Mouse (Mus musculus) G1E (cell line): ENCODE data around the gene Nudcd3. TPM values are rescaled to one million over a fixed set of nuclear protein-coding genes. Genes with fewer than 3 reads are reported as not detected.
A peak's percentile ranks its signal among the peaks of the same experiment; 100 is the strongest.

Experiments used
- ATAC-seq: 2 replicates; pipeline ENCODE4 v1.8.0; 2016; ENCODE audit warnings: mild to moderate bottlenecking; ENCODE audit not compliant: insufficient number of reproducible peaks, poor library complexity, low FRiP score, severe bottlenecking; ENCODE audit errors: extremely low read depth
- DNase-seq: peaks from one replicate; pipeline ENCODE4 v3.0.0; 2012; ENCODE audit warnings: low spot score
- H3K27me3 ChIP-seq: 2 replicates; pipeline ENCODE4 v1.6.1; 2012; ENCODE audit warnings: mild to moderate bottlenecking, low read length, inconsistent platforms; ENCODE audit not compliant: insufficient read depth
- H3K36me3 ChIP-seq: replicated peaks from 2 replicates; pipeline ENCODE3; 2012; ENCODE audit warnings: mild to moderate bottlenecking, inconsistent platforms
- H3K4me1 ChIP-seq: 2 replicates; pipeline ENCODE4 v1.6.1; 2012; ENCODE audit warnings: low read depth, low read length, inconsistent platforms, mixed read lengths; ENCODE audit not compliant: insufficient read depth
- H3K4me3 ChIP-seq: 2 replicates; pipeline ENCODE4 v1.5.1; 2012; ENCODE audit warnings: low read depth, mild to moderate bottlenecking, inconsistent platforms, low read length, moderate library complexity, mixed read lengths
- H3K9me3 ChIP-seq: replicated peaks from 2 replicates; pipeline ENCODE4 v1.6.1; 2012; ENCODE audit warnings: inconsistent platforms
- CTCF ChIP-seq: IDR thresholded peaks from 2 replicates; pipeline ENCODE4 v1.5.1; 2012; ENCODE audit warnings: low read depth, low read length, inconsistent platforms, mixed read lengths
- GATA1 ChIP-seq: IDR thresholded peaks from 2 replicates; pipeline ENCODE4 v1.6.1; 2012; ENCODE audit warnings: borderline replicate concordance, low read length, inconsistent platforms, mixed read lengths
- GATA2 ChIP-seq: IDR thresholded peaks from 2 replicates; pipeline ENCODE4 v1.6.1; 2012; ENCODE audit warnings: low read depth, low read length, inconsistent platforms, borderline replicate concordance
- POLR2AphosphoS5 ChIP-seq: IDR thresholded peaks from 2 replicates; pipeline ENCODE4 v1.6.1; 2012; ENCODE audit warnings: low read depth, low read length, inconsistent platforms; ENCODE audit not compliant: insufficient replicate concordance
- TAL1 ChIP-seq: conservative IDR thresholded peaks from 2 replicates; pipeline ENCODE4 v1.6.1; 2012; ENCODE audit warnings: low read depth, low read length, inconsistent platforms, mixed read lengths
- polyA plus RNA-seq: library from polyadenylated mRNA; stranded (reverse); fragments of >175 nt; gene quantifications from 2 replicates; pipeline ENCODE4 v1.2.3, GENCODE M21; 2012
- total RNA-seq, 2 experiments: library from RNA; stranded (forward) in 1 of 2; stranded (reverse) in 1 of 2; fragments of 200-1000 nt in 1 of 2; fragments of >200 nt in 1 of 2; fragmentation: Nextera tagmentation in 1 of 2; gene quantifications; 2 replicates each; pipeline ENCODE4 v1.2.3; 2014 to 2017

Nudcd3 gene
- total and polyA plus RNA-seq, 3 experiments, result 18.1 to 34.8 (median 25.7) TPM

DNA sequence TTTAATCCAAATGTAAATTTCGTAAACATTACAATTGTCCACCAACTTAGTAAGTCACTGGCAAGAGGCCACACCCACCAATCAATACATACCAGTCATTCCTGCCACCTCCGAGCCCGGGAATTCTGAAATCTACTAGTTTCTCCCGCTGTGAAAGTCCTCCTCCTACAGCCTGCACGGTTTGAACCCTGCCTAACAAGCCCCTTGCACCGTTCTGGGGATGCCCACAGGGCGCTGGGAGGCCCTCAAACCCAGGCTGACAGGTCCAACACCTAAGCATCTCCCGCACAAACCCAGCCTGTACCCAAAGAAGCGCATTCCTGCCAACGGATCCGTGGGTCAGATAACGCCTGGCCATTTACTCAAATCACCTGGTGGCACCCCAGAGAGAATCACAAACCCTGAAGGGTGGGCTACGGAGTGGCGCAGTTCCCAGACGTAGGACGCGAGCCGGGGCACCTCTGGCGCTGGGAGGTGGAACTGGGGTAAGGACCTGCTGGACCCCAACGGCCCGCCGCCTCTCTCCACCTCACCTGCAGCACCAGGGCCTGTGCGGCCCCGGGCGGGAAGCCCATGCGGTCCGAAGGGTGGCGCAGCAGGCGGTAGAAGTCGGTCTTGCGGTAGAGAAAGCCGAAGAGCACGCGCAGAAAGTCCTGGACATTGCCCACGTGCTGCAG, 667 bp downstream of the Nudcd3 start, which contains the start of gene A730071L15Rik:
Gene A730071L15Rik, plus strand, starts transcription at position 620 of the 677 bp plus-strand sequence.
- DNase-seq, result no peak
- no peak for ATAC-seq

DNA sequence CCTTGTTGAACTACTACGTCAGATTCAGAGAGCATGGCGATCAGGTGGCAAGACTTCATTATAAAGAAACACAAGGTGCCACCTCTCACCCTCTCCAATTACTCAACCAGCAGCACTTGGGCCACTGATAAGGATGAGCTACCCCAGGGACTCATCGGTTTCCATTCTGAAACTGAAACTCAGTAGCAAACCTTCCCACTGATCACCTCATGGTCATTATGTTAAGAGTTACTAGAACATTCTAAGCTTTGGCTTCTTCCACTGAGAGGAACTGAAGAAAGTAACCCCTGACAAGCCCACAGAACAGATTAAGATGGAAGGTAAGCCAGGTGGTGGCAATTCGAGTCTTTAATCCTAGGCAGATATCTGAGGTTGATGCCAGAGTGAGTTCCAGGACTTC, 1.8 kb downstream of the Nudcd3 start:
- DNase-seq, result no peak
- Histone ChIP-seq H3K9me3 (no peaks in the 10 kb centered on the region), H3K36me3 (peaks cover 41% of the 10 kb centered on the region), H3K4me3 (no peak overlapping the region; the same call in 1 of the 2 replicates), H3K4me1 (peaks cover 44% of the 10 kb centered on the region), H3K27me3 (no peaks in the 10 kb centered on the region)
- TF ChIP-seq CTCF (no peak), GATA1 (no peak), TAL1 (no peak)
- ATAC-seq, result no peak

More for the DNA sequence above, 667 bp downstream of the Nudcd3 start, which contains the start of gene A730071L15Rik:
- H3K36me3 ChIP-seq, result peaks cover 32% of the 10 kb centered on the region
- no peaks in the 10 kb centered on the region for H3K9me3 ChIP-seq
- no peak for TF ChIP-seq TAL1
- no peak for TF ChIP-seq GATA1
- no peak for TF ChIP-seq CTCF
- TF ChIP-seq GATA2, result no peak
- TF ChIP-seq POLR2AphosphoS5, result no peak
- no peaks in the 10 kb centered on the region for H3K27me3 ChIP-seq
- peak within 1 kb of the TSS; percentile 99 for H3K4me3 ChIP-seq
- peaks cover 36% of the 10 kb centered on the region for H3K4me1 ChIP-seq

DNA sequence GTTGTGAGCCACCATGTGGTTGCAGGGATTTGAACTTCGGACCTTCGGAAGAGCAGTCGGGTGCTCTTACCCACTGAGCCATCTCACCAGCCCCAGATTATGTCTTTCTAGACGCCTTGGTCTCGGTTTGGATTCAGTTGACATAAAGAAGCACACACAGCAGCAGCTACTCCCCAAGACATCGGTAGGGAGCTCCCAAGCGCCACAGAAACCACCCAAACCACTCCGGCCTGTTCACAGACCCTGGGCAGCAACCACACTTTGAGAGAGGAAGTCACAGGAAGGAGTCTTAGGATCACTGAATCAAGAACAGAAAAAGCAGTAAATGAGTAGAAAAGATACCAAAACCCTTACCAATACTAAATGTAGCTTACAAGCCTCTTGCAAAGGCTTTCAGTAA, 3.4 kb downstream of the Nudcd3 start:
- DNase-seq, result no peak
- ATAC-seq, result no peak
- no peaks in the 10 kb centered on the region for H3K9me3 ChIP-seq
- no peak overlapping the region for H3K4me3 ChIP-seq
- H3K27me3 ChIP-seq, result no peaks in the 10 kb centered on the region
- peaks cover 57% of the 10 kb centered on the region for H3K36me3 ChIP-seq
- H3K4me1 ChIP-seq, result peaks cover 47% of the 10 kb centered on the region
- TF ChIP-seq GATA2 (no peak), TAL1 (no peak), CTCF (no peak), GATA1 (no peak), POLR2AphosphoS5 (no peak)

DNA sequence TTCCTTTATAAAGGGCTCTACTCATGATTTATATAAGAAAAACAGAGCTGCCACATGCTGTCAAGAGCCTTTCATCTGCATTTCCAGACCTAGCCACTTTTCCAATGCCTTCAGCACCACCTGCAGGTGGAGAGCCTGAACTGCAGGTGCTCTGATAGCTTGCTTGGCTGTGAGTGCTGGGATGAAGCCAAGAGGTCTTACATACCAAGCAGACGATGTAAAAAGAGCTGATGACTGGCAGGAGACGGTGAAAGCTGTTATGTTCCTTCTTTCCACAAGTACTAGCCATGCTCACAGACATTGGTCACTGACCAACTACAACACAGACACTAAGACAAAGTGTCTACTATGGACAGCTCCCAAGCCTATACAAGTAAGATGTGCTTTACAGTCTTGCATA, 12.3 kb downstream of the Nudcd3 start:
- H3K4me1 ChIP-seq, result peaks cover 30% of the 10 kb centered on the region
- no peaks in the 10 kb centered on the region for H3K9me3 ChIP-seq
- no peak for TF ChIP-seq GATA2
- TF ChIP-seq TAL1, result no peak
- TF ChIP-seq CTCF, result peak; percentile 92
- H3K36me3 ChIP-seq, result peaks cover 77% of the 10 kb centered on the region
- DNase-seq (peak; percentile 25), ATAC-seq (peak; percentile 34)
- no peaks in the 10 kb centered on the region for H3K27me3 ChIP-seq
- H3K4me3 ChIP-seq, result no peak overlapping the region

DNA sequence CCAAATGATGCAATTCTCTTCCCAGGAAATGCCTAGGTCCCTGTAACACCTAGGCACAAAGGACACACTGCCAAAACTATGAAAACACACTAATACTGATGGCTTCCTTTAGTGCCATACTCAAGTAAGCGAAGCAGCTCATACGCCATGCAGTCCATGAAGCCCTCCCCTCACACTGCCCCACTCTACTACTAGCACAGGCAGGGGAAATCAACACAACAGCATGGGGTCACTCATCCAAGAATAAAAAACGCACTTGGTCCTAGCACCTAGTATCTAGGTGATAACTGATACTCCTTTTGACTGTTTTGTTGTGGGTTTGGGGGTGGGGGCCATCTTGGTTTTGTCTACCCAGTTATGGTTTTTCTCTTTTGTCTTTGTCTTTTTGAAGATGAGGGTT, 12.8 kb downstream of the Nudcd3 start:
- no peak for ATAC-seq
- Histone ChIP-seq H3K4me1 (peaks cover 32% of the 10 kb centered on the region), H3K27me3 (no peaks in the 10 kb centered on the region), H3K4me3 (no peak overlapping the region), H3K9me3 (no peaks in the 10 kb centered on the region), H3K36me3 (peaks cover 76% of the 10 kb centered on the region)
- no peak for TF ChIP-seq POLR2AphosphoS5
- DNase-seq, result no peak

DNA sequence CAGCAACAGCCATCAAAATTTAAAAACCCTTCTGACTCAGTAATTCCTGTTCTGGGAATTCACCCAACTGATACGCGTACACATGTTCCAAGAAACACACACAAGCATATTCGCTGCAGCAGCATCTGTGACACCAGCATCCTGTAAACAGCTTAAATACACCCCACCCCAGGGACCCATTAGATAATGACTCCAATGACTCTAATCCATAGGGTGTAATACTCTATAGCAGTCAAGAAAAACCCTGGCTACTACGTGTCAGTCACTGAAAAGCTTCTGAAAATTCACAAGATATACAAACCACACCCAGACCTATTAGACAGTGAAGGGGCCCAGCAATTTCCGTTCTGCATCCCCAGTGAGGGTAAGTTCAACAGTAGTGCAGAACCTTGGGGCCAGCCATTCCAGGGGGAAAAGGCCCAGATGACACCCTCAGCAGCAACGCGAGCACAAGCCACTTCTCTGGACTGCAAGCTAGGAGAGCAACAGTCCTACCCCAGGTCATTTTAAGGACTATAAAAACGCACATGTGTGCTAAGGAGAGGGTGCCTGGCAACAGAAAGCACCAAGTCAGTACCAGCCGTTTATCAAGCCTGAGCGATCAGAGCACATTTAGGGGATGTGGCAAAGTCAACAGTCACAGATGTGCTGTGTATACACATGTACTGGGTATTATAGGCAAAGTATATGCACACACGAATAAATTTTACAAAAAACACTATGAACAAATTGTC, 15.8 kb downstream of the Nudcd3 start:
- H3K4me1 ChIP-seq, result peaks cover 39% of the 10 kb centered on the region
- no peak overlapping the region for H3K4me3 ChIP-seq
- H3K27me3 ChIP-seq, result no peaks in the 10 kb centered on the region
- no peak for TF ChIP-seq TAL1
- no peak for TF ChIP-seq CTCF
- TF ChIP-seq GATA1, result no peak
- TF ChIP-seq GATA2, result no peak
- no peak for TF ChIP-seq POLR2AphosphoS5
- DNase-seq, result no peak
- no peaks in the 10 kb centered on the region for H3K9me3 ChIP-seq
- H3K36me3 ChIP-seq, result peaks cover 73% of the 10 kb centered on the region
- ATAC-seq, result peak; percentile 40
